Mouse (Mus musculus): ENCODE measurements around the gene Fam107b.

DNA sequence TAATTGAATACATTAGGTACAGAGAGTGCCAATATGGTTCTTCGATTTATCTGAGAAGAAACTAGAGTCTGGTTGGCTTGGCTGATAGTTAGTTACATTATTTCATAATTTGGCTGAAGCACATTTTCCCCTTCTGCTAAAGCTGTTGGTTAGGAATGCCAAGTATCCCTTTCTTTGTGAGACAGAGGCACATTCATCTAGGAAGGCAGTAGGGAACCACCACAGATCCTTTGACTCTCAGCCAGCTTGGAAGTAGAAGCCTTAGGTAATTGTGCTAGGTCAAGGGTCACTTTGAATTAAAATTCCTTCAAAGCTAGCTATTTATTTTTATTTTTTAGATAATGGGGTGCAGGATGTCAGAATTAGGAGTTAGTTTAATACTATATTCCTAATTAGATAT, 105.2 kb downstream of the Fam107b start:
- TF ChIP-seq POLR2A (IDR thresholded peaks at IDR 0.05; ENCODE audit: low read depth, low read length) (no peak), CTCF (IDR thresholded peaks at IDR 0.05; ENCODE audit: extremely low read depth, insufficient read depth, insufficient read length, insufficient replicate concordance) (no peak)
